Comparison of ENCODE assay signal across 25 mouse cellular contexts in genomic region chr2:114032259-114032658, GRCm38 (mm10). TPM values are rescaled to one million over a fixed set of nuclear protein-coding genes. Genes with fewer than 3 reads are reported as not detected.
A peak's percentile ranks its signal among the peaks of the same experiment; 100 is the strongest.
DNase-seq lines count a peak whose midpoint lies in the region; ATAC-seq and TF ChIP-seq lines count a peak whose summit lies in the region.
"Had no signal": no experiment of that assay in that cellular context is flagged by ENCODE, and none has a peak within 500 bp of the region (broad histone marks: within the 10 kb centered on the region; RNA-seq: fewer than 3 reads in every experiment).

No protein-coding gene starts in this region.

- no peaks in the 10 kb centered on the region for H3K36me3 ChIP-seq in forebrain, postnatal 0 days (ENCODE audit: insufficient read depth)
- H3K36me3 ChIP-seq: embryonic facial prominence, embryonic 13.5 days; forebrain, embryonic 12.5 days; heart, embryonic 10.5 days; hindbrain, embryonic 12.5 days had no signal

- no peak overlapping the region for H3K4me3 ChIP-seq in forebrain, postnatal 0 days (ENCODE audit: low read depth, low read length)
- H3K4me3 ChIP-seq: embryonic facial prominence, embryonic 13.5 days; forebrain, embryonic 12.5 days; heart, embryonic 10.5 days; hindbrain, embryonic 12.5 days had no signal

- DNase-seq in thymus, postnatal 25 days: peak; percentile 3
- DNase-seq in thymus, adult 18-20 months: no peak
- DNase-seq in CD4-positive, CD25-positive, alpha-beta regulatory T cell, adult 2 months (ENCODE audit: low read depth, low spot score): peak; percentile 10
- DNase-seq in ZHBTc4 (ENCODE audit: low read depth, low spot score): peak; percentile 15
- DNase-seq in layer of hippocampus, adult 8-10 months (ENCODE audit: low spot score in 2 of 2): no peak
- no peak for DNase-seq in forebrain, postnatal 0 days
- DNase-seq: adrenal gland, adult 2 months; adrenal gland, postnatal 25 days; cerebellum, adult 18-20 months; cerebellum, adult 9-11 months; cerebellum, postnatal 36 days; gastrocnemius, postnatal 25 days; heart, postnatal 10 days; heart, postnatal 4 days had no signal

- no peaks in the 10 kb centered on the region; the same call in 1 of the 2 replicates for H3K27me3 ChIP-seq in forebrain, postnatal 0 days (ENCODE audit: insufficient read depth, low read length)
- H3K27me3 ChIP-seq: forebrain, embryonic 12.5 days; hindbrain, embryonic 12.5 days had no signal

- H3K27ac ChIP-seq in forebrain, postnatal 0 days (ENCODE audit: low read depth, low read length): no peak overlapping the region
- H3K27ac ChIP-seq: embryonic facial prominence, embryonic 13.5 days; forebrain, embryonic 12.5 days; heart, embryonic 10.5 days; hindbrain, embryonic 12.5 days had no signal

- no peaks in the 10 kb centered on the region for H3K4me1 ChIP-seq in forebrain, postnatal 0 days (ENCODE audit: insufficient read depth)
- H3K4me1 ChIP-seq: heart, embryonic 10.5 days had no signal

- no peak overlapping the region for H3K9ac ChIP-seq in forebrain, postnatal 0 days
- H3K9ac ChIP-seq: embryonic facial prominence, embryonic 13.5 days; forebrain, embryonic 12.5 days; hindbrain, embryonic 12.5 days had no signal

- no peak for ATAC-seq in forebrain, postnatal 0 days
- ATAC-seq: activated CD4-positive, CD25-positive, alpha-beta regulatory T cell, adult 4 months; forebrain, embryonic 16.5 days; hindbrain, embryonic 16.5 days had no signal

- no peak overlapping the region for H3K4me2 ChIP-seq in forebrain, postnatal 0 days (ENCODE audit: low read depth)
- H3K4me2 ChIP-seq: embryonic facial prominence, embryonic 13.5 days; forebrain, embryonic 12.5 days; hindbrain, embryonic 12.5 days had no signal

- no peak for TF ChIP-seq CTCF in forebrain, postnatal 0 days (IDR thresholded peaks at IDR 0.05; ENCODE audit: low read depth)

- WGBS in forebrain, postnatal 0 days: 65% methylated on average over 2 of the region's 2 CpGs

- H3K9me3 ChIP-seq in forebrain, postnatal 0 days (ENCODE audit: low read length): no peaks in the 10 kb centered on the region
- H3K9me3 ChIP-seq: embryonic facial prominence, embryonic 13.5 days; forebrain, embryonic 12.5 days; heart, embryonic 10.5 days; hindbrain, embryonic 12.5 days had no signal

RNA-seq across cellular contexts. Expression of gene Gjd2, which starts 18.8 kb away (rescaled TPM):
- total RNA-seq in layer of hippocampus, adult 8-10 months (2022): 1 to 10 TPM; 4.8 to 5.8 (median 5.6) TPM
- 26.4 and 37.7 TPM in 2 replicates for total RNA-seq in forebrain, postnatal 0 days (2014; rRNA removed)
- polyA plus RNA-seq in forebrain, postnatal 0 days (2015; fragmentation: Nextera tagmentation; extraction: Ambion mirVana): 4.2 and 6.6 TPM in 2 replicates
- total RNA-seq: ES-E14; gastrocnemius, adult 18-20 months; gastrocnemius, postnatal 25 days; granulocyte monocyte progenitor cell, adult 5-6 weeks; heart, postnatal 10 days; heart, postnatal 4 days had no signal
- polyA plus RNA-seq: activated CD4-positive, CD25-positive, alpha-beta regulatory T cell, adult 4 months; heart, embryonic 10.5 days; heart, embryonic 14.5 days had no signal

RNA-seq across cellular contexts. Expression of gene Actc1, which starts 21.1 kb away (rescaled TPM):
- 1 to 10 TPM in 1 of 4 experiments, not detected in 3; 1.6 TPM for total RNA-seq in layer of hippocampus, adult 8-10 months (2022)
- 0.46 and 1.4 TPM in 2 replicates for total RNA-seq in forebrain, postnatal 0 days (2014; rRNA removed)
- polyA plus RNA-seq in forebrain, postnatal 0 days (2015; fragmentation: Nextera tagmentation; extraction: Ambion mirVana): 0.17 and 0.19 TPM in 2 replicates
- total RNA-seq: adrenal gland, adult 2 months; adrenal gland, postnatal 25 days; granulocyte monocyte progenitor cell, adult 5-6 weeks had no signal
- polyA plus RNA-seq: activated CD4-positive, CD25-positive, alpha-beta regulatory T cell, adult 4 months had no signal

Comparison
In these comparisons a context has a peak if more than half of its experiments do, and no peak if none do; other contexts are left out.
1. DNase-seq: peak in thymus, postnatal 25 days (single experiment), CD4-positive, CD25-positive, alpha-beta regulatory T cell, adult 2 months (single experiment) and ZHBTc4 (single experiment); none in thymus, adult 18-20 months (0 of 2), layer of hippocampus, adult 8-10 months (0 of 2) and forebrain, postnatal 0 days (single experiment).